Mouse (Mus musculus): ENCODE measurements at regions not wholly inside any gene's neighbourhood (a gene's known extent, or its start where the extent isn't known, plus 50 kb on each side); places are given as distances from the start of the nearest gene placed in this dataset.

- Histone ChIP-seq H3K4me1 (peaks cover 4% of the 10 kb centered on the region; the same call in 1 of the 2 replicates), H3K9me3 (replicated peaks) (no peaks in the 10 kb centered on the region), H3K36me3 (no peaks in the 10 kb centered on the region), H3K9ac (no peak overlapping the region), H3K4me2 (no peak overlapping the region), H3K27me3 (no peaks in the 10 kb centered on the region), H3K27ac (no peak overlapping the region), H3K4me3 (replicated peaks) (no peak overlapping the region)
- no peak for ATAC-seq (replicated peaks; ENCODE audit: low FRiP score)
- WGBS: 25% methylated on average over 1 of the region's 1 CpGs
These were observed 51.9 kb upstream of the Lgalsl start for GRCm38 (mm10) chr11:20882756-20883155.

GRCm38 (mm10) chr11:20883907-20884306, 53.1 kb upstream of the Lgalsl start:
- 74% methylated on average over 2 of the region's 2 CpGs for WGBS
- H3K4me2 ChIP-seq: no peak overlapping the region
- H3K4me3 ChIP-seq (replicated peaks): no peak overlapping the region
- no peaks in the 10 kb centered on the region for H3K36me3 ChIP-seq
- no peaks in the 10 kb centered on the region for H3K9me3 ChIP-seq (replicated peaks)
- no peak overlapping the region for H3K9ac ChIP-seq
- H3K4me1 ChIP-seq: peaks cover under 1% of the 10 kb centered on the region; the same call in 1 of the 2 replicates
- H3K27ac ChIP-seq: no peak overlapping the region
- no peaks in the 10 kb centered on the region for H3K27me3 ChIP-seq
- ATAC-seq (replicated peaks; ENCODE audit: low FRiP score): 0 out of 2 replicates have a peak, but pooled peaks have one; percentile 25

- Histone ChIP-seq H3K4me1 (0 out of 2 replicates have a peak, but pooled peaks cover 1% of the 10 kb centered on the region), H3K4me3 (replicated peaks) (no peak overlapping the region), H3K4me2 (no peak overlapping the region), H3K27me3 (no peaks in the 10 kb centered on the region), H3K36me3 (no peaks in the 10 kb centered on the region), H3K9me3 (replicated peaks) (no peaks in the 10 kb centered on the region), H3K27ac (no peak overlapping the region), H3K9ac (no peak overlapping the region)
- no peak for ATAC-seq (replicated peaks; ENCODE audit: low FRiP score)
- 87% methylated on average over 2 of the region's 2 CpGs for WGBS
These were observed 56.2 kb upstream of the Lgalsl start for GRCm38 (mm10) chr11:20887044-20887443.

GRCm38 (mm10) chr11:20890479-20890878, 59.6 kb upstream of the Lgalsl start:
- no peak overlapping the region for H3K4me2 ChIP-seq
- H3K9me3 ChIP-seq (replicated peaks): no peaks in the 10 kb centered on the region
- 77% methylated on average over 3 of the region's 3 CpGs for WGBS
- no peak overlapping the region for H3K9ac ChIP-seq
- ATAC-seq (replicated peaks; ENCODE audit: low FRiP score): no peak
- no peak overlapping the region for H3K27ac ChIP-seq
- H3K27me3 ChIP-seq: no peaks in the 10 kb centered on the region
- H3K36me3 ChIP-seq: no peaks in the 10 kb centered on the region
- no peak overlapping the region for H3K4me3 ChIP-seq (replicated peaks)
- 0 out of 2 replicates have a peak, but pooled peaks cover 2% of the 10 kb centered on the region for H3K4me1 ChIP-seq

GRCm38 (mm10) chr11:20891711-20892110, 60.9 kb upstream of the Lgalsl start:
- Histone ChIP-seq H3K27ac (no peak overlapping the region), H3K27me3 (no peaks in the 10 kb centered on the region), H3K9me3 (replicated peaks) (no peaks in the 10 kb centered on the region), H3K9ac (no peak overlapping the region), H3K36me3 (no peaks in the 10 kb centered on the region), H3K4me3 (replicated peaks) (no peak overlapping the region), H3K4me2 (no peak overlapping the region), H3K4me1 (peaks cover 10% of the 10 kb centered on the region)
- no peak for ATAC-seq (replicated peaks; ENCODE audit: low FRiP score)
- 79% methylated on average over 10 of the region's 10 CpGs for WGBS

GRCm38 (mm10) chr11:20896277-20897123, 65.6 kb upstream of the Lgalsl start:
- Histone ChIP-seq H3K36me3 (no peaks in the 10 kb centered on the region), H3K4me1 (peaks cover 26% of the 10 kb centered on the region), H3K9me3 (replicated peaks) (no peaks in the 10 kb centered on the region), H3K9ac (no peak overlapping the region), H3K27ac (no peak overlapping the region), H3K27me3 (no peaks in the 10 kb centered on the region), H3K4me3 (replicated peaks) (no peak overlapping the region), H3K4me2 (no peak overlapping the region)
- ATAC-seq (replicated peaks; ENCODE audit: low FRiP score): peak; percentile 66
- 55% methylated on average over 11 of the region's 11 CpGs for WGBS

GRCm38 (mm10) chr11:20897468-20897867, 66.6 kb upstream of the Lgalsl start:
- no peak for ATAC-seq (replicated peaks; ENCODE audit: low FRiP score)
- Histone ChIP-seq H3K27me3 (no peaks in the 10 kb centered on the region), H3K4me1 (peaks cover 33% of the 10 kb centered on the region), H3K4me3 (replicated peaks) (no peak overlapping the region), H3K4me2 (no peak overlapping the region), H3K9me3 (replicated peaks) (no peaks in the 10 kb centered on the region), H3K9ac (no peak overlapping the region), H3K27ac (no peak overlapping the region), H3K36me3 (no peaks in the 10 kb centered on the region)
- 81% methylated on average over 7 of the region's 7 CpGs for WGBS

- Histone ChIP-seq H3K36me3 (no peaks in the 10 kb centered on the region), H3K9me3 (replicated peaks) (no peaks in the 10 kb centered on the region), H3K4me2 (no peak overlapping the region), H3K4me3 (replicated peaks) (no peak overlapping the region), H3K27me3 (no peaks in the 10 kb centered on the region), H3K9ac (no peak overlapping the region), H3K27ac (no peak overlapping the region), H3K4me1 (peaks cover 40% of the 10 kb centered on the region)
- no peak for ATAC-seq (replicated peaks; ENCODE audit: low FRiP score)
- WGBS: 66% methylated on average over 4 of the region's 4 CpGs
These were observed 67.7 kb upstream of the Lgalsl start for GRCm38 (mm10) chr11:20898558-20898957.

GRCm38 (mm10) chr11:20899766-20900165, 68.9 kb upstream of the Lgalsl start:
- no peaks in the 10 kb centered on the region for H3K9me3 ChIP-seq (replicated peaks)
- no peak overlapping the region for H3K4me2 ChIP-seq
- ATAC-seq (replicated peaks; ENCODE audit: low FRiP score): no peak
- no peak overlapping the region for H3K27ac ChIP-seq
- no peak overlapping the region for H3K9ac ChIP-seq
- no peaks in the 10 kb centered on the region for H3K36me3 ChIP-seq
- H3K4me3 ChIP-seq (replicated peaks): no peak overlapping the region
- H3K4me1 ChIP-seq: peaks cover 40% of the 10 kb centered on the region
- no peaks in the 10 kb centered on the region for H3K27me3 ChIP-seq
- WGBS: 87% methylated on average over 6 of the region's 6 CpGs

- H3K4me3 ChIP-seq (replicated peaks): no peak overlapping the region
- no peaks in the 10 kb centered on the region for H3K9me3 ChIP-seq (replicated peaks)
- no peak overlapping the region for H3K27ac ChIP-seq
- no peak overlapping the region for H3K9ac ChIP-seq
- WGBS: 36% methylated on average over 2 of the region's 2 CpGs
- H3K4me1 ChIP-seq: peaks cover 32% of the 10 kb centered on the region
- no peaks in the 10 kb centered on the region for H3K36me3 ChIP-seq
- ATAC-seq (replicated peaks; ENCODE audit: low FRiP score): no peak
- no peak overlapping the region for H3K4me2 ChIP-seq
- no peaks in the 10 kb centered on the region for H3K27me3 ChIP-seq
These were observed 71.1 kb upstream of the Lgalsl start for GRCm38 (mm10) chr11:20902001-20902400.

GRCm38 (mm10) chr11:20902910-20903309, 72.1 kb upstream of the Lgalsl start:
- no peak overlapping the region for H3K4me2 ChIP-seq
- ATAC-seq (replicated peaks; ENCODE audit: low FRiP score): peak; percentile 76
- WGBS: 28% methylated on average over 8 of the region's 8 CpGs
- no peaks in the 10 kb centered on the region for H3K27me3 ChIP-seq
- no peaks in the 10 kb centered on the region for H3K36me3 ChIP-seq
- H3K9me3 ChIP-seq (replicated peaks): no peaks in the 10 kb centered on the region
- no peak overlapping the region for H3K27ac ChIP-seq
- peaks cover 32% of the 10 kb centered on the region for H3K4me1 ChIP-seq
- H3K9ac ChIP-seq: no peak overlapping the region
- no peak overlapping the region for H3K4me3 ChIP-seq (replicated peaks)

- Histone ChIP-seq H3K4me3 (replicated peaks) (no peak overlapping the region), H3K27ac (no peak overlapping the region), H3K9me3 (replicated peaks) (no peaks in the 10 kb centered on the region), H3K9ac (no peak overlapping the region), H3K36me3 (no peaks in the 10 kb centered on the region), H3K4me1 (peaks cover 1% of the 10 kb centered on the region; the same call in 1 of the 2 replicates), H3K27me3 (no peaks in the 10 kb centered on the region), H3K4me2 (no peak overlapping the region)
- 76% methylated on average over 3 of the region's 3 CpGs for WGBS
- ATAC-seq (replicated peaks; ENCODE audit: low FRiP score): no peak
These were observed 77.1 kb upstream of the Lgalsl start for GRCm38 (mm10) chr11:20907996-20908395.
